Mouse (Mus musculus) cerebellum, adult 2 months (tissue): ENCODE measurements around the gene Psmc5.

Source experiments
- CTCF ChIP-seq: fragments of 200-500 bp; IDR thresholded peaks from 2 replicates; pipeline ENCODE4 v1.5.1; 2011; ENCODE audit warnings: low read depth, mild to moderate bottlenecking, control low read depth, low read length, moderate library complexity, borderline replicate concordance; ENCODE audit not compliant: insufficient read depth
- POLR2A ChIP-seq: fragments of 200-500 bp; IDR thresholded peaks from 2 replicates; pipeline ENCODE4 v1.6.1; 2011; ENCODE audit warnings: low read length, control low read depth, borderline replicate concordance; ENCODE audit not compliant: insufficient read depth

DNA sequence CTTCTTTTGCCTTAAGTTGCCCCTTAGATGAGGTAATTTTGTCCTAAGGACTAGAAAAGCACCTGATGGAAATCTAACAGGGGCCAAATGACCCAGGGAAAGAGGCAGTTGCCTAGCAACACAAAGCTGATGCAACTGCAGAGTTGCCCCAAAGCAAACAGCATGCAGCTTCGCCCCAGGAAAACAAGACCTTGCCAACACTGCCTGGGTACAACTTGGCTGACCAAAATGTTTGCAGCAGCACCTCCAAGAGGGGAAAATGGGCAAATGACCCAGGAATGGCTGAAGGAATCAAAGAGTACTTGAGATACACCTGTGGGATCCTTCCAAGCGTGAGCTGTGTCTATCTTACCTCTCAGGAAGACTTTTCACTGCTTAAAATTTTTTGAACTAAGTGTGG lies 35.9 kb downstream of the Psmc5 start:
- TF ChIP-seq POLR2A (no peak), CTCF (peak; percentile 24; the same call in 1 of the 2 replicates)
